Mouse (Mus musculus): ENCODE results near the gene Ccl1. TPM values are rescaled to one million over a fixed set of nuclear protein-coding genes. Genes with fewer than 3 reads are reported as not detected.

The Ccl1 gene
- total and polyA plus RNA-seq, 3 experiments = 95.3 to 153 (median 133) TPM

DNA sequence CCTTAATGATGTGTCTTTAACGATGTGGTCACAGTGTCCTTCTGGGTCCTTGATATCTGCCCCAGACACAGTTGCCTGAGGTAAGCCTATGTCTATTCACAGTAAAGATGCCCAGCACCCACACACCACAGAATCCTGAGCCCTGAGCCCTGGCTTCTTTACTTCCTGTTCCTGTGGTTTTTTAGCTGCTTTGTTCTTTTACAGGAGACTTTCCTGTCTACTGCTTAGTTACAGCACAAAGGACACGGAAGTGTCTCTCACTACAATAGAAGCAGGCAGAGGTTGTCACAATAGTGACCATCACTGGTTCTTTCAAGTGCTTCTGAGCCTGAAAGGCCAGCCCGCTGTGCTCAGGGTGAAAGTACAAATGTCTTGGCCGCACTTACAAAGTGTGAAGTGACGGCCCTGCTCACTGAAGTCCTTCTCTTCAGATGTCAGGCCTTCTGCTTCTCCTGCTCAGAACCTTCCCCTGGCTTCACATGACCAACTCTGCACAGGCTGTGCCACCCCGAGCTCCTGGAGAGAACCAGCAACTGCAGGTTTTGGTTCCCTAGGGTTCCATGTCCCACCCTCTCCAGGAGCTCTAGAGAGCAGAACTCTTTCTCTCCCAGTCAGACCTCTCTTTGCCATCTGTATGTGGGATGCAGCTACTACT, 122.1 kb downstream of the Ccl1 start:
- dilution Hi-C loops (cut with MboI; ENCODE audit: extremely low pct_ligation_motif_present, extremely low pct_unique_long_range_greater_than_20kb, low sequenced_read_pairs) = no loop called here
- TF ChIP-seq HCFC1 (IDR thresholded peaks at IDR 0.05; ENCODE audit: low read depth, low read length) (peak; percentile 20; the same call in 1 of the 2 replicates), NELFE (IDR thresholded peaks at IDR 0.05; ENCODE audit: low read depth, low read length) (no peak), MEF2A (IDR thresholded peaks at IDR 0.05; ENCODE audit: borderline replicate concordance, low read depth, low read length) (no peak), ELF1 (IDR thresholded peaks at IDR 0.05; ENCODE audit: low read depth, low read length) (peak; percentile 70), GABPA (IDR thresholded peaks at IDR 0.05; ENCODE audit: insufficient replicate concordance, low read depth, low read length) (no peak)
- no peaks in the 10 kb centered on the region for H3K9me3 ChIP-seq (replicated peaks; ENCODE audit: low read length)
- peaks cover 39 to 95% of the 10 kb centered on the region in 2 experiments for H3K4me1 ChIP-seq (ENCODE audit: control insufficient read depth in 1 of 2, insufficient read depth in 2 of 2)
- peak; percentile 63 for DNase-seq (ENCODE audit: extremely low read depth)
- no peaks in the 10 kb centered on the region for H3K27me3 ChIP-seq (replicated peaks)
- in situ Hi-C loops (cut with MboI; ENCODE audit: low pct_ligation_motif_present, low pct_unique_long_range_greater_than_20kb, low sequenced_read_pairs) = loop anchor here (5.0 to 25.0 kb wide), 2 partner anchors 131 to 546 kb away; no protein-coding TSS in a partner anchor
- H3K36me3 ChIP-seq (replicated peaks in 1 of 2; ENCODE audit: control insufficient read depth in 1 of 2, insufficient read depth in 1 of 2, low read length in 1 of 2) = peaks cover 0 to 1% of the 10 kb centered on the region in 2 experiments
- H3K4me3 ChIP-seq (replicated peaks in 1 of 3; ENCODE audit: low read depth in 2 of 3, low read length in 2 of 3, poor library complexity in 1 of 3) = no peak overlapping the region
- no peak overlapping the region for H3K9ac ChIP-seq (ENCODE audit: insufficient read depth, low read depth)
- peak overlapping the region; percentile 2; the same call in 1 of the 2 replicates for H3K4me2 ChIP-seq (ENCODE audit: insufficient read depth, low read depth, poor library complexity, severe bottlenecking)
- H3K79me2 ChIP-seq (replicated peaks; ENCODE audit: control insufficient read depth, extremely low read depth, insufficient read depth, poor library complexity, severe bottlenecking) = no peaks in the 10 kb centered on the region
- peak overlapping the region; percentile 5; the same call in 1 of the 2 replicates for H3K27ac ChIP-seq (ENCODE audit: insufficient read depth, low read depth)

DNA sequence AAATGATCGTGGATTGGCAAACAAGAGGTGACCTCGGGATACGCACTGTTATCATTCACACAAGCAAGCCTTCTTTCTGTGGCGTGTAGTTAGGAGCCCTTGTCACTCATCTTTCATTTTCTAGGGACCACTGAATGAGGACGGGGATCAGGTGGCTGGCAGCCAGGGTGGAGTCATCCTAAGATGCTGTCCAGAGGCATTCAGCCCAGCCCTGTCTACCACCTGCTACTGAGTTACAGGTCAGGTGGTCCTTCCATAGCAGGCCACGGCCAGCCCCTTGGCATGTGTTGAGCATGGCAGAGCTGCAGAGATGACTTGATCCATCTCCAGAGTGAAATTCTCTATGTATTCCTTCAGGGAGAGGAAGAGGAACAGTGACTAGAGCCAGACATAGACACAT, 123.1 kb downstream of the Ccl1 start:
- Histone ChIP-seq H3K27me3 (replicated peaks) (no peaks in the 10 kb centered on the region), H3K9me3 (replicated peaks; ENCODE audit: low read length) (no peaks in the 10 kb centered on the region), H3K27ac (ENCODE audit: insufficient read depth, low read depth) (no peak overlapping the region), H3K36me3 (replicated peaks in 1 of 2; ENCODE audit: control insufficient read depth in 1 of 2, insufficient read depth in 1 of 2, low read length in 1 of 2) (peaks cover 0 to 1% of the 10 kb centered on the region in 2 experiments), H3K4me2 (ENCODE audit: insufficient read depth, low read depth, poor library complexity, severe bottlenecking) (no peak overlapping the region), H3K4me1 (ENCODE audit: control insufficient read depth in 1 of 2, insufficient read depth in 2 of 2) (peaks cover 39 to 93% of the 10 kb centered on the region in 2 experiments), H3K79me2 (replicated peaks; ENCODE audit: control insufficient read depth, extremely low read depth, insufficient read depth, poor library complexity, severe bottlenecking) (no peaks in the 10 kb centered on the region), H3K9ac (ENCODE audit: insufficient read depth, low read depth) (no peak overlapping the region), H3K4me3 (replicated peaks in 1 of 3; ENCODE audit: low read depth in 2 of 3, low read length in 2 of 3, poor library complexity in 1 of 3) (no peak overlapping the region)
- no peak for TF ChIP-seq HCFC1 (IDR thresholded peaks at IDR 0.05; ENCODE audit: low read depth, low read length)
- no peak for TF ChIP-seq UBTF (IDR thresholded peaks at IDR 0.05; ENCODE audit: low read depth, low read length)
- no peak for TF ChIP-seq JUN (IDR thresholded peaks at IDR 0.05; ENCODE audit: insufficient read depth, low read depth, low read length)
- no peak for TF ChIP-seq PAX5 (IDR thresholded peaks at IDR 0.05; ENCODE audit: low read length)
- no peak for TF ChIP-seq NELFE (IDR thresholded peaks at IDR 0.05; ENCODE audit: low read depth, low read length)
- no peak for TF ChIP-seq TCF12 (IDR thresholded peaks at IDR 0.05; ENCODE audit: low read depth, low read length)
- no peak for TF ChIP-seq NRF1 (IDR thresholded peaks at IDR 0.05; ENCODE audit: low read depth, low read length)
- TF ChIP-seq BHLHE40 (IDR thresholded peaks at IDR 0.05; ENCODE audit: low read depth, low read length) = no peak
- no peak for TF ChIP-seq MAFK (IDR thresholded peaks at IDR 0.05; ENCODE audit: insufficient replicate concordance, low read length)
- no peak for TF ChIP-seq MEF2A (IDR thresholded peaks at IDR 0.05; ENCODE audit: borderline replicate concordance, low read depth, low read length)
- TF ChIP-seq CHD2 (IDR thresholded peaks at IDR 0.05; ENCODE audit: low read length) = no peak
- no peak for TF ChIP-seq ELF1 (IDR thresholded peaks at IDR 0.05; ENCODE audit: low read depth, low read length)
- no peak for TF ChIP-seq USF2 (conservative IDR thresholded peaks at IDR 0.05; ENCODE audit: low read depth, low read length)
- no peak for TF ChIP-seq ETS1 (conservative IDR thresholded peaks at IDR 0.05; ENCODE audit: low read depth, low read length)
- TF ChIP-seq CTCF (conservative IDR thresholded peaks at IDR 0.05 in 1 of 2, IDR thresholded peaks at IDR 0.05 in 1 of 2; ENCODE audit: low read depth in 2 of 2, low read length in 2 of 2) = no peak
- TF ChIP-seq ZMIZ1 (IDR thresholded peaks at IDR 0.05; ENCODE audit: low read depth, low read length) = no peak
- no peak for TF ChIP-seq MXI1 (IDR thresholded peaks at IDR 0.05; ENCODE audit: low read depth, low read length)
- no peak for TF ChIP-seq JUND (conservative IDR thresholded peaks at IDR 0.05; ENCODE audit: low read depth, low read length)
- TF ChIP-seq KAT2A (IDR thresholded peaks at IDR 0.05; ENCODE audit: insufficient replicate concordance, low read length) = no peak
- in situ Hi-C loops (cut with MboI; ENCODE audit: low pct_ligation_motif_present, low pct_unique_long_range_greater_than_20kb, low sequenced_read_pairs) = loop anchor here (5.0 to 25.0 kb wide), 2 partner anchors 130 to 545 kb away; no protein-coding TSS in a partner anchor
- dilution Hi-C loops (cut with MboI; ENCODE audit: extremely low pct_ligation_motif_present, extremely low pct_unique_long_range_greater_than_20kb, low sequenced_read_pairs) = no loop called here
- DNase-seq (ENCODE audit: extremely low read depth) = no peak

Data from CH12.LX (cell line).